Mouse (Mus musculus) hindbrain, embryonic 14.5 days (tissue): Measurements from ENCODE around the gene 4933425L06Rik. TPM values are rescaled to one million over a fixed set of nuclear protein-coding genes. Genes with fewer than 3 reads are reported as not detected.

Source experiments
- ATAC-seq: fragments of 200-750 bp; cut with Nextera tagmentation; 2 replicates; pipeline ENCODE4 v1.8.0; 2017; ENCODE audit warnings: moderate number of reproducible peaks, mild to moderate bottlenecking, moderate TSS enrichment, moderate library complexity; ENCODE audit not compliant: low FRiP score
- DNase-seq: peaks from one replicate; pipeline ENCODE4 v3.0.0-alpha.2; 2015; ENCODE audit warnings: low spot score
- H3K27ac ChIP-seq: fragments of 300-500 bp; sonication (generic); 2 replicates; pipeline ENCODE4 v1.5.1; 2014; ENCODE audit warnings: mild to moderate bottlenecking, moderate library complexity
- H3K27me3 ChIP-seq: fragments of 300-500 bp; sonication (generic); 2 replicates; pipeline ENCODE4 v1.6.1; 2014; ENCODE audit warnings: mild to moderate bottlenecking, low read length, mixed read lengths; ENCODE audit not compliant: control insufficient read depth, insufficient read depth
- H3K36me3 ChIP-seq: fragments of 300-500 bp; sonication (generic); replicated peaks from 2 replicates; pipeline ENCODE4 v1.6.1; 2014; ENCODE audit not compliant: control insufficient read depth, insufficient read depth
- H3K4me1 ChIP-seq: fragments of 300-500 bp; sonication (generic); replicated peaks from 2 replicates; pipeline ENCODE4 v1.6.1; 2014; ENCODE audit warnings: antibody characterized with exemption, low read length, mixed read lengths; ENCODE audit not compliant: control insufficient read depth, insufficient read depth
- H3K4me2 ChIP-seq: fragments of 300-500 bp; sonication (generic); replicated peaks from 2 replicates; pipeline ENCODE4 v1.6.1; 2014; ENCODE audit warnings: mild to moderate bottlenecking, moderate library complexity
- H3K4me3 ChIP-seq: fragments of 300-500 bp; sonication (generic); replicated peaks from 2 replicates; pipeline ENCODE4 v1.5.1; 2014; ENCODE audit warnings: mild to moderate bottlenecking, low read length
- H3K9ac ChIP-seq: fragments of 300-500 bp; sonication (generic); 2 replicates; pipeline ENCODE4 v1.6.1; 2014
- H3K9me3 ChIP-seq: fragments of 300-500 bp; sonication (generic); 2 replicates; pipeline ENCODE4 v1.6.1; 2016; ENCODE audit warnings: low read length; ENCODE audit not compliant: control insufficient read depth
- WGBS: fragments of 180-500 bp; shearing (Covaris S2); extraction: QIAGEN DNeasy Blood & Tissue Kit; methylation state at CpG from one replicate; pipeline ENCODE4 v1.1.7; 2014; 5-methylcytosine and 5-hydroxymethylcytosine counted together
- polyA plus RNA-seq: library from polyadenylated mRNA; unstranded; fragments of >200 nt; fragmentation: Nextera tagmentation; extraction: Ambion mirVana; gene quantifications from 2 replicates; pipeline ENCODE4 v1.2.1, GENCODE M21; 2014

4933425L06Rik gene
- 0.09 TPM in 1 of 2 replicates, not detected in the other for polyA plus RNA-seq

DNA sequence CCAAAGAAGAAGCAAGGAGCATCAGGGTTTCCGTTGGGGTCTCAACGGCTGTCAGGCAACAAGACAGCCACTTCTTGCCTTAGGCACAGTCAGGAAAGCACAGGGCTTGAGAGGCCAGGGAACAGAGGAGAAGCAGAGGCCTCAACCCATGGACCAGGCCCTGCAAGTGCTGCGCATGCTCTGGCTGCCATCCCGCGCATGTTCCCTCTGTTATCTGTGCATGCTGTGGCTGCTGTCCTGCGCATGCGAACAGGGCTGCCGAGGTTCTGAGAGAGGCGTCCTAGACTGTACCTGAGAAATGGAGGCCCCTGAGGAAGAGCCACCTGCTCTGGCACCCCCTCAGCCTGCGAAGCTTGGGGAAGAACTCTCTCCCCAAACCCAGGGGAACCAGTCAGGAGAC is at the start of gene 4933425L06Rik:
Gene 4933425L06Rik (plus strand): TSS at position 261 of the 400 bp plus-strand sequence.
- no peak for ATAC-seq
- WGBS: 93% methylated on average over 10 of the region's 10 CpGs
- Histone ChIP-seq H3K27me3 (no peaks in the 10 kb centered on the region), H3K27ac (no peak within 1 kb of the TSS), H3K4me2 (no peak within 1 kb of the TSS), H3K9ac (no peak within 1 kb of the TSS), H3K4me3 (no peak within 1 kb of the TSS), H3K4me1 (no peaks in the 10 kb centered on the region), H3K9me3 (no peaks in the 10 kb centered on the region), H3K36me3 (no peaks in the 10 kb centered on the region)
- DNase-seq: no peak

DNA sequence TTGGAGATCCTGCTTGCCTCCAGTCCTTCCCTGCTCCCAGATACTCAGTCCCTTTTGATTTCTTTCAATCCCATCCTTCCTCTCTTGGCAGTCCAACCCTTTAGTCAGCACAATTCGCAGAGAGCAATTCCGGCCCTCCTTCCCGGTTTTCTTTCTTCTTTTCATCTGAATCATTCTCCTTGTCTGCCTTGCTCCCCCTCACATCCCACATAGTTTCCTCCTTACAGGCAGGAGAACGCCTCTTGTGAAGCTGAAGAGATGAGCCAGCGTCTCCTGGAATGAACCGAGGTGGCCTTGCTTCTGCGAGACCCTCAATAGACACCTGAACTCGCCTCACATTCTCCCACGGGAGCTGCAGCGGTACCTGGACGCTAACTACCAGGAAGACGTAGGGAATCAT is 44.1 kb upstream of the 4933425L06Rik start:
- H3K4me2 ChIP-seq: no peak overlapping the region
- no peak overlapping the region for H3K9ac ChIP-seq
- no peaks in the 10 kb centered on the region for H3K4me1 ChIP-seq
- H3K9me3 ChIP-seq: no peaks in the 10 kb centered on the region
- no peak for DNase-seq
- H3K36me3 ChIP-seq: no peaks in the 10 kb centered on the region
- WGBS: 85% methylated on average over 12 of the region's 12 CpGs
- no peak overlapping the region for H3K27ac ChIP-seq
- ATAC-seq: no peak
- no peak overlapping the region for H3K4me3 ChIP-seq
- no peaks in the 10 kb centered on the region for H3K27me3 ChIP-seq

DNA sequence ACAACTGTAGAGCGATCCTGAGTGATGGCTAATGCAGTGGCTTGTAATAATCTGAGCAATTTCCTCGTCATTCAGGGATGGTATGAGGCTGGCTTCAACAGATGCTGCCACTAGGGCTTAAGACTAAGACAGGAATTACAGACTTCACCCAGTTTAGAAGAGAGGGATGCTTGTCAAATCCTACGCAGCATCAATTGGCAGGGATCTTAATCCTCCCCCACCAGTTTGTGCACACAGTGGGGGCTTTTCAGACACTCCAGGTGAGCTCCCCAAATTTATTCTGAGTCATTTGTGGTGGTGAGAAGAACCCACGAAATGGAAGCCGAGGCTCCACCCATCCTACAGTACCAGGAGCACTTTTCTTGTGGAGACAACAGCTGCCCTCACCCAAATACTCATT is 43.6 kb upstream of the 4933425L06Rik start:
- no peaks in the 10 kb centered on the region for H3K27me3 ChIP-seq
- 76% methylated on average over 5 of the region's 5 CpGs for WGBS

DNA sequence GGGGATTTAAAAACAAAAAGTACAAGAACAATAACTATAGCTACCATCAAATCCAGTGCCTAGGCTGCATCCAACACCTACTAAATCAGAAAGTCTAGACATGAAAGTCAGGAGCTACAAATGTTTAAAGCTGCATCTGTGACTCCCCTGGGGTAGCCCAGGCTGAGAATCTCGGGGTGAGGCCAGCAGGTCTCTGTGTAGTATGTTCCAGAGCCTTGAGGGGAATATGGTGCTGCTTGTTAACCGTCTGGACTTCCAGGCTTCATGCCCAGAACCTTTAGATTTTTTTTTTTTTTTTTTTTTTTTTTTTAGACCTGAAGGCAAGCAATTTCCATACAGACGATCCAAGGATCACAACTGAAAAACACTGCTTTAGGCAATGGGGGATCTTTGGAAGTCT is 38.0 kb upstream of the 4933425L06Rik start:
- H3K4me2 ChIP-seq: no peak overlapping the region
- H3K4me3 ChIP-seq: no peak overlapping the region
- H3K9me3 ChIP-seq: no peaks in the 10 kb centered on the region
- no peaks in the 10 kb centered on the region for H3K4me1 ChIP-seq
- no peaks in the 10 kb centered on the region for H3K36me3 ChIP-seq
- H3K27me3 ChIP-seq: no peaks in the 10 kb centered on the region
- H3K9ac ChIP-seq: no peak overlapping the region
- 60% methylated on average over 3 of the region's 3 CpGs for WGBS
- no peak for DNase-seq
- H3K27ac ChIP-seq: no peak overlapping the region
- no peak for ATAC-seq

More for the DNA sequence above, 43.6 kb upstream of the 4933425L06Rik start:
- Histone ChIP-seq H3K36me3 (no peaks in the 10 kb centered on the region), H3K9ac (no peak overlapping the region), H3K27ac (no peak overlapping the region), H3K4me1 (no peaks in the 10 kb centered on the region), H3K9me3 (no peaks in the 10 kb centered on the region), H3K4me2 (no peak overlapping the region), H3K4me3 (no peak overlapping the region)
- ATAC-seq (no peak), DNase-seq (no peak)

DNA sequence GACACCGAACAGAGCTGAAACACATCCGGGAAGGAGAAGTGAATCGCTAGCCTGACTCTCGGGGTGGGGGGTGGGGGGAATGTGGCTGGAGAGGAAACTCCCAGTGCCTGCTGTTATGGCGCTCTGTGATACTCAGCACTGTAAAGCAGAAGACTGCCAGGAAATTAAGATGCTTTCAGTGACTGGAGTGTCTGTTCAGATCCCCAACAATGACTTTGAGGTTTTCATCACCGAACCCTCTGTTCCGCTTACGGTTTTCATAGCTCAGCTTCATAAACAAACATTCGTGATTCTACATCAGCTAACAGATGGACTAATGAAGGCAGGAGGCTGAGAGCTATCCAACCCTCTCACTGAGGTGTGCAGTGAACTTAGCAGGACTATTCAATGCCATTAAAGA is 34.5 kb upstream of the 4933425L06Rik start:
- peaks cover 4% of the 10 kb centered on the region; the same call in 1 of the 2 replicates for H3K4me1 ChIP-seq
- H3K9me3 ChIP-seq: no peaks in the 10 kb centered on the region
- no peak overlapping the region for H3K4me3 ChIP-seq
- no peak overlapping the region; the same call in 1 of the 2 replicates for H3K4me2 ChIP-seq
- no peak overlapping the region for H3K27ac ChIP-seq
- H3K27me3 ChIP-seq: no peaks in the 10 kb centered on the region
- H3K36me3 ChIP-seq: no peaks in the 10 kb centered on the region
- no peak for ATAC-seq
- WGBS: 72% methylated on average over 9 of the region's 9 CpGs
- no peak for DNase-seq
- H3K9ac ChIP-seq: no peak overlapping the region

DNA sequence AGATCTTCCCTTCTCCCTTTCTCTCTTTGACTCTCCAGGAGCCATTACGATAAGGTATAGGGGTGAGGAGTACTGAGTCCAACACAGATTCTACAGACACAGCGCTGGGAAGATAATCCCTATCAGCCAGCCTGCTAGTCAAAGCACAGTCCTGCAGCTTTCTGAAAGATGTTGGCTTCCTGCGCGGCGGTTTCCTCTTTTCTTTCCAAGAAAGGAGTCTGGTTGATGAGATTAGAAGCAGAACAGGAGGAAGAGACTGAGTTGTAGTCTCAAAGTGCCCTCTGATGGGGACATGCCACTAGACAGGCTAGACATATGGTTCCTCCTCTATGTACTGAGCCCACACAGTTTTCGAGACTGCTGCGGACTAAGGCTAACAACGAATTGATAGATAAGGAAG is 33.3 kb upstream of the 4933425L06Rik start:
- no peaks in the 10 kb centered on the region for H3K27me3 ChIP-seq

DNA sequence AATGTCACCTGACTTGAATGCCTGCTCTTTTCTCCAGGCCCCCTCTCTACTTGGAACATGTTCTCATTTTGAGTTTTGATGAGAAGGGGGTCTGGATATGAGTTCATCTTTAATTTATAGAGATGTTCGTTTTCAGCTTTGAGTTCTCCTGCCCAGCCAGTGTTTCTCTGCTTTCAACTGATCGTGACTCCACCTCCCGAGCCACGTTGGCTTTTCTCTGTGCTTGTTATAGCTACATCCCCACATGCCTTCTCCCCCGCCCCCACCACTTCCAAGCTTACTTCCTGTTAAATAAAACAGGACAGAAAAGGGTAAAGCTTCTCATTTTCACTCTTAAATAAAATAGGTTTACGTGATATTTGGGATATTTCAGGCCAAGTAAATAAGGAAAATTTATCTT is 30.5 kb upstream of the 4933425L06Rik start:
- H3K36me3 ChIP-seq: no peaks in the 10 kb centered on the region
- no peak overlapping the region for H3K27ac ChIP-seq
- peaks cover 6% of the 10 kb centered on the region; the same call in 1 of the 2 replicates for H3K27me3 ChIP-seq
- no peaks in the 10 kb centered on the region for H3K9me3 ChIP-seq
- no peak overlapping the region for H3K9ac ChIP-seq
- WGBS: 55% methylated on average over 6 of the region's 6 CpGs
- ATAC-seq (no peak), DNase-seq (no peak)
- peak overlapping the region; percentile 25 for H3K4me2 ChIP-seq
- H3K4me1 ChIP-seq: peaks cover 19% of the 10 kb centered on the region
- no peak overlapping the region for H3K4me3 ChIP-seq

More for the DNA sequence above, 33.3 kb upstream of the 4933425L06Rik start:
- Histone ChIP-seq H3K36me3 (no peaks in the 10 kb centered on the region), H3K4me3 (no peak overlapping the region), H3K4me2 (no peak overlapping the region), H3K27ac (no peak overlapping the region), H3K4me1 (peaks cover 13% of the 10 kb centered on the region), H3K9ac (no peak overlapping the region), H3K9me3 (no peaks in the 10 kb centered on the region)
- DNase-seq (no peak), ATAC-seq (no peak)
- 79% methylated on average over 8 of the region's 8 CpGs for WGBS

DNA sequence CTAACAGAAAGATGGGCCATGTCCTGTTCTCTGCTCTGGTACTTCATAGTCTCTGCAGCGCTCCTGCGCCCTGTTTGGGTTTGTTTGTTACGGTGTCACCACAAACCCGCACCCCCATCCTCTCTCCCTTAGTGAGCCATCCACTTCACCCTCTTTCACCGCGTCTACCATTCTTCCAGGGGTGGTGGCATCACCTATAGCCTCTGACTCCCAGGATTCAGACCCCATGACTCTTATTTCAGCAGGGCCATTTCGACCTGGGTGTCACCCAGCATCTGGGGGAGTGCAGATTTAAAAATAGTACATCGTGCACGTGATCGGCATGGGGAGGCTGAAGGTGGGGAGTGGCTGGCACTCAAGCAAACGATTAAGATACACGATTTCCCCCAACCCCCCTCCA is 28.3 kb upstream of the 4933425L06Rik start:
- DNase-seq: no peak
- H3K36me3 ChIP-seq: no peaks in the 10 kb centered on the region
- peak; percentile 35 for ATAC-seq
- peak overlapping the region; percentile 78 for H3K27ac ChIP-seq
- WGBS: under 1% methylated on average over 12 of the region's 12 CpGs
- peaks cover 19% of the 10 kb centered on the region for H3K4me1 ChIP-seq
- peaks cover 6% of the 10 kb centered on the region; the same call in 1 of the 2 replicates for H3K27me3 ChIP-seq
- H3K4me2 ChIP-seq: peak overlapping the region; percentile 83
- H3K9ac ChIP-seq: peak overlapping the region; percentile 63
- peak overlapping the region; percentile 70 for H3K4me3 ChIP-seq
- H3K9me3 ChIP-seq: no peaks in the 10 kb centered on the region

DNA sequence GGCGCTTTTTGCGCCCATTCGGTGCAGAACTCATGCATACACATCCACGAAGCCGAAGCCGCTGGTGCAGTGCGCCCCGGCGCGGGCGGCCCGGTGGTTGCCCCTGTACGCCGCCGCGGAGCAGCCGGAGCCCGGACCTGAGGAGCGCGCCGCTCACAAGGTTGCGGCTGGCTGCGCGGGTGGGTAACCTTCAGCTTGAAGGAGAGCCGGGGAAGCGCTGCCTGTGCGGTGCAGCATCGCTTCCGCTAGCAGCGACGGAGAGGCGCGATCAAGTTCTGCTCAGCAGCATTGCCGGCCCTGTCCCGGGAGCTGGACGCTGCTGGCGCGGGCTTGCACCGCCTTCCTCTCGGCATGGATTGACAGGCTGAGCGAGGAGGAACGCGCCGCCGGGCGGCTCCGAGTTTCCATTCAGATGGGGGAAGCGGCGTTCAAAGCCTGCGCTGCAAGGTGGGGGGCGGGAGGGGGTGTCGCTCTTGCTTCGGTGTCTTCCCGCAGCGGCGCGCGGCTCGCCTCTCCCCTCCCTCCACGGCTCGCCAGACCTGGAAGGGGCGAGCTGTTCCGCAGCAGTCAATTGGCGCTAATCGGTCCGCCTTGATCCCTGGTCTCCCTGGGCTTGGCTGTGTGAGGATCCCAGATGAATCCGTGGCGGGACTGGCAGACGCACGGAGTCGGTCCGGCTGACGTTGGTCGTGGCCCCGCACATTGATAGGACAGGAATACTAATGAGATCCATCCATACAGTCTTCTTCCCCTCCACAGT is 27.6 kb upstream of the 4933425L06Rik start, which contains the start of gene Rgs7bp:
Gene Rgs7bp (minus strand): TSS at position 750 of the 760 bp plus-strand sequence.
- DNase-seq (peak; percentile 74), ATAC-seq (peak; percentile 92)
- Histone ChIP-seq H3K4me2 (peak within 1 kb of the TSS; percentile 83), H3K4me3 (peak within 1 kb of the TSS; percentile 70), H3K9ac (peak within 1 kb of the TSS; percentile 63), H3K4me1 (peaks cover 19% of the 10 kb centered on the region), H3K36me3 (no peaks in the 10 kb centered on the region), H3K27me3 (peaks cover 6% of the 10 kb centered on the region; the same call in 1 of the 2 replicates), H3K27ac (peak within 1 kb of the TSS; percentile 78), H3K9me3 (no peaks in the 10 kb centered on the region)
- under 1% methylated on average over 71 of the region's 75 CpGs for WGBS
